Mouse (Mus musculus) liver, postnatal 0 days (tissue): ENCODE data around the gene Acvr2b. TPM values are rescaled to one million over a fixed set of nuclear protein-coding genes. Genes with fewer than 3 reads are reported as not detected.

ENCODE experiments used
- ATAC-seq: fragments of 200-750 bp; cut with Nextera tagmentation; 2 replicates; pipeline ENCODE4 v1.8.0; 2017; ENCODE audit warnings: mild to moderate bottlenecking, moderate library complexity
- DNase-seq: peaks from one replicate; pipeline ENCODE4 v3.0.0-alpha.2; 2016
- H3K27ac ChIP-seq: fragments of 300-500 bp; sonication (generic); 2 replicates; pipeline ENCODE4 v1.5.1; 2014; ENCODE audit warnings: antibody characterized with exemption, moderate library complexity, mild to moderate bottlenecking, low read depth
- H3K27me3 ChIP-seq: fragments of 300-500 bp; sonication (generic); 2 replicates; pipeline ENCODE4 v1.6.1; 2014; ENCODE audit warnings: low read length, control low read depth, mixed read lengths; ENCODE audit not compliant: insufficient read depth
- H3K36me3 ChIP-seq: fragments of 300-500 bp; sonication (generic); replicated peaks from 2 replicates; pipeline ENCODE4 v1.6.1; 2014; ENCODE audit warnings: mild to moderate bottlenecking, control low read depth, low read length, moderate library complexity, mixed read lengths; ENCODE audit not compliant: insufficient read depth
- H3K4me1 ChIP-seq: fragments of 300-500 bp; sonication (generic); 2 replicates; pipeline ENCODE4 v1.6.1; 2014; ENCODE audit warnings: antibody characterized with exemption, mild to moderate bottlenecking, control low read depth; ENCODE audit not compliant: insufficient read depth
- H3K4me2 ChIP-seq: fragments of 300-500 bp; sonication (generic); 2 replicates; pipeline ENCODE4 v1.6.1; 2014; ENCODE audit warnings: low read depth, mild to moderate bottlenecking, low read length, moderate library complexity, mixed read lengths
- H3K4me3 ChIP-seq: fragments of 300-500 bp; sonication (generic); 2 replicates; pipeline ENCODE4 v1.5.1; 2014; ENCODE audit warnings: low read depth, low read length
- H3K9ac ChIP-seq: fragments of 300-500 bp; sonication (generic); replicated peaks from 2 replicates; pipeline ENCODE4 v1.6.1; 2014; ENCODE audit warnings: mild to moderate bottlenecking, moderate library complexity
- H3K9me3 ChIP-seq: fragments of 300-500 bp; sonication (generic); 2 replicates; pipeline ENCODE4 v1.6.1; 2016; ENCODE audit warnings: mild to moderate bottlenecking, control low read depth, low read length, mixed read lengths
- CTCF ChIP-seq: sonication (generic); IDR thresholded peaks from 2 replicates; pipeline ENCODE4 v1.5.1; 2016; ENCODE audit warnings: antibody characterized with exemption, low read depth
- EP300 ChIP-seq: IDR thresholded peaks from 2 replicates; pipeline ENCODE4 v1.6.1; 2016; ENCODE audit warnings: antibody characterized with exemption, low read depth, mild to moderate bottlenecking
- WGBS: fragments of 180-500 bp; shearing (Covaris S2); extraction: QIAGEN DNeasy Blood & Tissue Kit; methylation state at CpG from one replicate; pipeline ENCODE4 v1.1.7; 2014; ENCODE audit not compliant: insufficient replicate concordance; 5-methylcytosine and 5-hydroxymethylcytosine counted together
- polyA plus RNA-seq: library from polyadenylated mRNA; unstranded; fragments of >200 nt; fragmentation: Nextera tagmentation; extraction: Ambion mirVana; gene quantifications from 2 replicates; pipeline ENCODE4 v1.2.1, GENCODE M21; 2015

Gene Acvr2b
- polyA plus RNA-seq, 1 experiment from 2014 or later: 2.2 TPM

GRCm38 (mm10) chr9:119378231-119378630 is 23.7 kb upstream of the Acvr2b start:
- H3K27ac ChIP-seq: no peak overlapping the region
- no peak overlapping the region for H3K4me3 ChIP-seq
- no peak overlapping the region for H3K9ac ChIP-seq
- ATAC-seq (no peak), DNase-seq (no peak)
- 65% methylated on average over 4 of the region's 4 CpGs for WGBS
- H3K36me3 ChIP-seq: no peaks in the 10 kb centered on the region; the same call in 1 of the 2 replicates
- TF ChIP-seq EP300 (no peak), CTCF (no peak)
- no peaks in the 10 kb centered on the region for H3K4me1 ChIP-seq
- no peaks in the 10 kb centered on the region for H3K27me3 ChIP-seq
- no peak overlapping the region for H3K4me2 ChIP-seq
- no peaks in the 10 kb centered on the region for H3K9me3 ChIP-seq

GRCm38 (mm10) chr9:119382603-119383002 is 19.3 kb upstream of the Acvr2b start:
- WGBS: 70% methylated on average over 6 of the region's 6 CpGs
- H3K36me3 ChIP-seq: no peaks in the 10 kb centered on the region; the same call in 1 of the 2 replicates
- no peaks in the 10 kb centered on the region for H3K9me3 ChIP-seq
- no peaks in the 10 kb centered on the region for H3K27me3 ChIP-seq
- TF ChIP-seq EP300: no peak
- TF ChIP-seq CTCF: no peak
- no peak overlapping the region for H3K4me2 ChIP-seq
- no peaks in the 10 kb centered on the region for H3K4me1 ChIP-seq
- ATAC-seq: no peak
- no peak overlapping the region for H3K4me3 ChIP-seq
- no peak overlapping the region for H3K9ac ChIP-seq
- no peak for DNase-seq
- H3K27ac ChIP-seq: no peak overlapping the region

GRCm38 (mm10) chr9:119388956-119389355 is 13.0 kb upstream of the Acvr2b start:
- Histone ChIP-seq H3K9me3 (no peaks in the 10 kb centered on the region), H3K9ac (no peak overlapping the region), H3K27me3 (no peaks in the 10 kb centered on the region), H3K36me3 (no peaks in the 10 kb centered on the region), H3K4me3 (no peak overlapping the region), H3K27ac (no peak overlapping the region), H3K4me1 (no peaks in the 10 kb centered on the region), H3K4me2 (no peak overlapping the region)
- ATAC-seq (no peak), DNase-seq (peak; percentile 34)
- WGBS: 55% methylated on average over 5 of the region's 5 CpGs
- TF ChIP-seq EP300 (no peak), CTCF (no peak)

- Histone ChIP-seq H3K9ac (no peak overlapping the region), H3K36me3 (no peaks in the 10 kb centered on the region), H3K4me1 (no peaks in the 10 kb centered on the region), H3K27me3 (no peaks in the 10 kb centered on the region), H3K9me3 (no peaks in the 10 kb centered on the region), H3K4me2 (no peak overlapping the region), H3K27ac (no peak overlapping the region), H3K4me3 (no peak overlapping the region)
- no peak for TF ChIP-seq EP300
- no peak for TF ChIP-seq CTCF
- peak; percentile 90 for ATAC-seq
- DNase-seq: no peak
- 63% methylated on average over 2 of the region's 2 CpGs for WGBS
Observed at GRCm38 (mm10) chr9:119390214-119390613, 11.7 kb upstream of the Acvr2b start.

GRCm38 (mm10) chr9:119394808-119395207 is 7.1 kb upstream of the Acvr2b start:
- ATAC-seq (no peak), DNase-seq (no peak)
- Histone ChIP-seq H3K4me1 (no peaks in the 10 kb centered on the region), H3K4me2 (no peak overlapping the region), H3K27ac (no peak overlapping the region), H3K27me3 (no peaks in the 10 kb centered on the region), H3K9me3 (no peaks in the 10 kb centered on the region), H3K36me3 (no peaks in the 10 kb centered on the region), H3K9ac (no peak overlapping the region), H3K4me3 (no peak overlapping the region)
- 63% methylated on average over 1 of the region's 1 CpGs for WGBS
- TF ChIP-seq EP300: no peak
- no peak for TF ChIP-seq CTCF

- TF ChIP-seq CTCF (no peak), EP300 (no peak)
- ATAC-seq (peak; percentile 43), DNase-seq (no peak)
- WGBS: under 1% methylated on average over 7 of the region's 7 CpGs
- Histone ChIP-seq H3K27ac (peak overlapping the region; percentile 61), H3K36me3 (no peaks in the 10 kb centered on the region), H3K9ac (peak overlapping the region; percentile 57), H3K4me1 (peaks cover 23% of the 10 kb centered on the region), H3K4me3 (peak overlapping the region; percentile 68), H3K27me3 (peaks cover 15% of the 10 kb centered on the region), H3K9me3 (no peaks in the 10 kb centered on the region), H3K4me2 (peak overlapping the region; percentile 93)
Observed at GRCm38 (mm10) chr9:119401351-119401750, 567 bp upstream of the Acvr2b start.
